Mouse (Mus musculus): ENCODE results near the gene Lrp8. TPM values are rescaled to one million over a fixed set of nuclear protein-coding genes. Genes with fewer than 3 reads are reported as not detected.

Gene Lrp8
- 6.7 TPM for polyA plus RNA-seq (2015; fragmentation: Illumina TruSeq; extraction: RNeasy Lipid Tissue Mini Kit (QIAGEN cat#74804); ENCODE audit: insufficient read depth, low replicate concordance)

GRCm38 (mm10) chr4:107802185-107802449 lies at the start of gene Lrp8:
Lrp8 (plus strand) TSS chr4:107802261.

GRCm38 (mm10) chr4:107879254-107880050 lies 77.4 kb downstream of the Lrp8 start, which contains the start of gene Magoh:
Magoh (plus strand) TSS chr4:107879755.

GRCm38 (mm10) chr4:107889731-107890432 lies 87.8 kb downstream of the Lrp8 start, which contains the start of gene 0610037L13Rik:
0610037L13Rik (plus strand) TSS chr4:107889813.

GRCm38 (mm10) chr4:107923145-107923802 lies 121.2 kb downstream of the Lrp8 start, which contains the start of gene Cpt2:
Cpt2 (minus strand) TSS chr4:107923610.

Other genes starting within 250 kb of the Lrp8 start
- 0.54 TPM for gene Dmrtb1, start 118.0 kb upstream of the Lrp8 start, polyA plus RNA-seq (2015; fragmentation: Illumina TruSeq; extraction: RNeasy Lipid Tissue Mini Kit (QIAGEN cat#74804); ENCODE audit: insufficient read depth, low replicate concordance)
- gene Magoh, start 77.5 kb downstream of the Lrp8 start, polyA plus RNA-seq (2015; fragmentation: Illumina TruSeq; extraction: RNeasy Lipid Tissue Mini Kit (QIAGEN cat#74804); ENCODE audit: insufficient read depth, low replicate concordance), result 166 TPM
- 61.0 TPM for gene 0610037L13Rik, start 87.6 kb downstream of the Lrp8 start, polyA plus RNA-seq (2015; fragmentation: Illumina TruSeq; extraction: RNeasy Lipid Tissue Mini Kit (QIAGEN cat#74804); ENCODE audit: insufficient read depth, low replicate concordance)
- gene Cpt2, start 121.3 kb downstream of the Lrp8 start, polyA plus RNA-seq (2015; fragmentation: Illumina TruSeq; extraction: RNeasy Lipid Tissue Mini Kit (QIAGEN cat#74804); ENCODE audit: insufficient read depth, low replicate concordance), result 19.9 TPM
- gene Slc1a7, start 166.1 kb downstream of the Lrp8 start, polyA plus RNA-seq (2015; fragmentation: Illumina TruSeq; extraction: RNeasy Lipid Tissue Mini Kit (QIAGEN cat#74804); ENCODE audit: insufficient read depth, low replicate concordance), result not detected

Measured in spleen, adult 10 weeks (tissue).